Mouse (Mus musculus) embryonic fibroblast, embryonic 13.5 days (primary cell): ENCODE measurements around the gene Ttc30a1. TPM values are rescaled to one million over a fixed set of nuclear protein-coding genes. Genes with fewer than 3 reads are reported as not detected.
"Not testable (repeated sequence)": the region's sequence is repeated elsewhere in the genome, so short reads cannot be mapped to it uniquely, and the experiment has no call there.

ENCODE experiments used
- H3K27ac ChIP-seq: 2 replicates; pipeline ENCODE4 v1.5.1; 2012; ENCODE audit warnings: low read length, control low read depth, inconsistent platforms; ENCODE audit not compliant: insufficient read depth
- H3K4me1 ChIP-seq: 2 replicates; pipeline ENCODE4 v1.6.1; 2011; ENCODE audit warnings: low read length; ENCODE audit not compliant: control insufficient read depth, insufficient read depth
- H3K4me3 ChIP-seq: 2 replicates; pipeline ENCODE4 v1.5.1; 2011; ENCODE audit warnings: mild to moderate bottlenecking, control low read depth, low read length; ENCODE audit not compliant: insufficient read depth
- CTCF ChIP-seq: IDR thresholded peaks from 2 replicates; pipeline ENCODE4 v1.5.1; 2011; ENCODE audit warnings: mild to moderate bottlenecking, control low read depth, low read length, moderate library complexity, borderline replicate concordance; ENCODE audit not compliant: insufficient read depth
- POLR2A ChIP-seq: IDR thresholded peaks from 2 replicates; pipeline ENCODE4 v1.6.1; 2011; ENCODE audit warnings: low read depth, mild to moderate bottlenecking, control low read depth, low read length, moderate library complexity
- polyA plus RNA-seq: library from polyadenylated mRNA; stranded (reverse); fragments of >200 nt; gene quantifications from 2 replicates; pipeline ENCODE4 v1.2.4, GENCODE M21; 2011; ENCODE audit warnings: low read depth; ENCODE audit not compliant: missing spikeins, insufficient read length

Gene Ttc30a1
- 2.7 and 3.1 TPM in 2 replicates for polyA plus RNA-seq

DNA sequence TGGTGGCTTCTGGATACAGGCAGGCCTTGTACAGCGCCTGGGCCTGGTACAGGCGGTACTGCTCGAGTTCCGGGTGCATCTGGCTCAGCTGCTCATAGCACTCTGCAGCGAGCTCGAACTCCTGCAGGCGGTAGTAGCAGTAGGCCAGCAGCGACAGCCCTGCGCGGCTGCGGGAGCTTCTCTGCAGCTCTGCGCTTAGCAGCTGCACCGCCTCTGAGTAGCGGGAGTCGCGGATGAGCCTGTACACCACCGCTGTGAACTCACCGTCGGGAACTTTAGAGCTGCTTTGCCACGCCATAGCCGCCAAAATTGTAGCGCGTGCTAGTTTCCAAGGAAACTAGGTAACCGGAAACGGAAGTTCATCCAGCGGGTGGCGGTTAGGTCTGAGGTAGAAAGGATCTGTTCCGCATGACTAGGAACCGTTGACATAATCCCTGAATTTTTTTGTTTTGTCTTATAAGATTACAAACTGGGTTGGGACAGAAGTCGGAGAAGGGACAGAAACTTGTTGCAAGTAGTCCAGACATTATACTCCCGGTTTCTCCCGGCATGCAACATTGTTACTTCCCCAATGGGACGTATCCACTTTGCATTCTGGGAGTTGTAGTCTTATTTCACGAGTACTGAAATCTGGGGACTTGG, at the start of gene Ttc30a1:
Ttc30a1 (minus strand) TSS at position 528 of the 642 bp plus-strand sequence.
- H3K27ac ChIP-seq, result peak within 1 kb of the TSS; percentile 81; the same call in 1 of the 2 replicates
- peak within 1 kb of the TSS; percentile 56 for H3K4me3 ChIP-seq
- H3K4me1 ChIP-seq, result not testable (repeated sequence)

DNA sequence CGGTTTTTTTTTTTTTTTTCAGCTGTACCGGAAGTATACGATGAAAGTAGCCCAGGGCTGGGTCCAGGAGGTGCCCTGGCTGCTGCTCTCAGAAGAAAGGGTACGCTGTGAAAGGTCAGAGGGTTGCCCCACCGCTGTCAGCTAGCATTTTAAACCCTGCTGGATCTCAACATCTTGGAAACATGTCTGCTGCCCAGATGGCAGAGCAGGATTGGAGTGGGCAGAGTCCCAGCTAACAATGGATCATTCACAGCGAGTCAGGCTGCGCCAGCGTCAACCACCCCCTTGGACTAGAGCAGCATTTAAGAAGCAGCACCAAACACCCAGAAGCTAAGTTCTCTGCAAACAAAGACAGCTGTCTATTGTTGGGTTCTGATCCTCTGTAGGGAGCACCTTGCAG, 48.3 kb upstream of the Ttc30a1 start:
- H3K4me3 ChIP-seq, result no peak overlapping the region
- no peak overlapping the region for H3K27ac ChIP-seq
- H3K4me1 ChIP-seq, result no peaks in the 10 kb centered on the region
- TF ChIP-seq CTCF (no peak), POLR2A (no peak)

DNA sequence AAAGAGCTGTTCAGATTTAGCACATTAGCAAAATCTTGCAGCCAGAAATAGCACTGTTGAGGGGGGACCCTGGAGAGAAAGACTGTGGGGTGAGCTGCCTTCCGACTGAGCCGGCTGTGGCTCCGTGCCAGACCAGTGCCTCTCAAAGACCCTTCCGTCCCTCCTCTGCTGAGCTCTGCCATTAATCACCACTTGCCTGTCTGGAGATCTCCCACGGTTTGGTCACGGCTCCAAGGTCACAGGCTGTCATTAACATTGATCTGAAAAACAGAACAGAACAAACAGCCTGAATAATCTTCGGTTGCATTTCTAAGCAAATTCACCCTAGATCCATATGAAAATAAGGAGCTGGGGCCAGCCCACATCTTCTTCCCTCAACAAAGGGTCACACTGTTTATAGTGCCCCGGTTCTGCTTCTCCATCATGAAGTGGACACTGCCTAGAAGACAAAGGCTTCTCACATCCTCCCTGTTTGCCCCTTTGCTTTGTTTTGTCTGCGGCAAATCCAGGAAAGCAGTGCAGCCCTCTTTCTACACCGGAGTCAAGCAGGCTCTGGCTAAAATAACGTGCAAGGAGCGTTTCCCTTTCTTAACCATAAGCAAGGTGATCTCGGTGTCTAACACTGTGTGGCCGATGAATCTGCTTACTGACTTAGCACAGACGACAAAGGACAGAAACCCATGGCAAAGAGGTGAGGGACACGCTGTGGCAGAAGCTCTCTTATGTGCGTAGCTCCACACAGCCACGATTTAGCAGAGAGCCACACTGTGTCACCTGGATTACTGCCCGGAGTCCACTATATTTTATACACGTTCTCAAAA, 47.5 kb upstream of the Ttc30a1 start:
- Histone ChIP-seq H3K27ac (no peak overlapping the region), H3K4me3 (0 out of 2 replicates have a peak overlapping the region, but pooled peaks have one; percentile 3), H3K4me1 (no peaks in the 10 kb centered on the region)
- TF ChIP-seq POLR2A (no peak), CTCF (no peak)

DNA sequence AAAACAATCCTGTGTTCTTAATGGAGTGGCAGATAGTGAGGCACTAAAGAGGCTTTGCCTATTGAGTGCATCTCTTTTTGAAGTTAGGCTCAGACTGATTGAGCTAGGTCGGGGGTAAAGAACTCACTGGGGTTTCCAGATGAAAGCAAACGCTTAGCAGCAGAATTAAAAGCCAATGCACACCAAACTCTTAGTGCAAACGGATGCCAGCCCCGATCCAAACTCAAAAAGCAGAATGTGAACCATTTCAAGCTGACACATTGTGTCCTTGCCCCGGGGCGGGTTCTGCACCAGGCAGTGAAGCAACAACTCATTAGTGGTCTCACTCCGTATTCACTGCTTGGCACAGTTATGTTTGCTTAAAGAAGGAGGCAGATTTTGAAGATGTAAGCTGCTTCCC, 35.1 kb upstream of the Ttc30a1 start:
- no peak for TF ChIP-seq CTCF
- no peak for TF ChIP-seq POLR2A
- Histone ChIP-seq H3K4me1 (no peaks in the 10 kb centered on the region), H3K27ac (no peak overlapping the region), H3K4me3 (no peak overlapping the region)

DNA sequence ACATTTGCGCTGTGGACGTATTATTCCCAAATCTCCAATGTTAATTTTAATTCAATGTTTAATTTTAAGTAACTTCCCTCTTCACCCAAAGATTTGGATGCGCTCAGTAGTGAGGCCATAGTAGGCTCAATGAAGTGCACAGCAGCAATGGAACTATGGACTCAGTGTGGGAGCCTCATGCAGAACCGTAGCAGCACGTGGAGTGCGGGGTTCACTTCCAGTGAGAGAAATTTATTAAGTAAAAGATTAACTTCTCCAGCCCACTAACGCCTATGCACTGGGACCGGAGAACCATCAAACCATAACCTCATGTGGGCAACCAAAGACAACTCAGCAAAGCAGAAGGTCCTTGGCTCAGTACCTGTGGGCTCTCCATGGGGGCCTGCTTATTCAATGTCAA, 34.4 kb upstream of the Ttc30a1 start:
- Histone ChIP-seq H3K4me1 (no peaks in the 10 kb centered on the region), H3K27ac (no peak overlapping the region), H3K4me3 (no peak overlapping the region)
- TF ChIP-seq POLR2A (no peak), CTCF (no peak)

DNA sequence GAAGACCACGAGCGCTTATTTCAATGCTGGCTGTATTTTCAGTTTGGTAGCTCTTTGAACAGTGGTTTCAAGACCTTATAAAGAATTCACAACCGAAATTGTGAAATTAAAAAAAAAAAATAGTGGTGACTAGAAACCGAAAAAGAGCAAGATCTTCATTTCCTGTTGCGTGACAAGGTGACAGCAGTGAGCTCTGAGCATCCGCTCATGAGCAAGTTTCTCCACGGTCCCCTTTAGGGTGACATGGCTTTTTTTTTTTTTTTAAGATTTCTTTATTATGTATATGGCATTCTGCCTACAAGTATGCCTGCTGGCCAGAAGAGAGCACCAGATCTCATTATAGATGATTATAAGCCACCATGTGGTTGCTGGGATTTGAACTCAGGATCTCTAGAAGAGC, 33.7 kb upstream of the Ttc30a1 start:
- no peak overlapping the region for H3K4me3 ChIP-seq

DNA sequence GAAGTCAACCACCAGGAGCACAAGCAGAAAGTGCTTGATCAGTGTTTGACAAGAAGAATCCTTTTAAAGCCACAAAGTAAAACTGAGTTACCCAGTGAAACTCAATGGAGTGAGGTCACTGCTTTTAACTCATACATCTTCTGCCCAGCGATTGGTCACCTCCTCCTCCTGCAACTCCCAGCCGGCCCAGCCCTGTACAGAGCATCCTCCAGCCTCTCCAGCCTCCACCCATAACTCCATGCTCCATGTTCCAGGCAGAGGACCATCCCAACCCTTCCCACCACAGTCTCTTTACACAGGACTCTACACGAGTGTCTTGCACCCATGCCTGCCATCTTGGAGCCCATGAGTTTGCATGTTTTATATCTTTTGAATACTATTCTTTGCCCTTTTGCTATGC, 32.9 kb upstream of the Ttc30a1 start:
- H3K27ac ChIP-seq, result no peak overlapping the region
- H3K4me3 ChIP-seq, result no peak overlapping the region
- no peaks in the 10 kb centered on the region for H3K4me1 ChIP-seq
- TF ChIP-seq POLR2A, result no peak
- TF ChIP-seq CTCF, result no peak

More for the DNA sequence above, 33.7 kb upstream of the Ttc30a1 start:
- H3K4me1 ChIP-seq, result no peaks in the 10 kb centered on the region
- TF ChIP-seq CTCF (no peak), POLR2A (no peak)
- H3K27ac ChIP-seq, result no peak overlapping the region

DNA sequence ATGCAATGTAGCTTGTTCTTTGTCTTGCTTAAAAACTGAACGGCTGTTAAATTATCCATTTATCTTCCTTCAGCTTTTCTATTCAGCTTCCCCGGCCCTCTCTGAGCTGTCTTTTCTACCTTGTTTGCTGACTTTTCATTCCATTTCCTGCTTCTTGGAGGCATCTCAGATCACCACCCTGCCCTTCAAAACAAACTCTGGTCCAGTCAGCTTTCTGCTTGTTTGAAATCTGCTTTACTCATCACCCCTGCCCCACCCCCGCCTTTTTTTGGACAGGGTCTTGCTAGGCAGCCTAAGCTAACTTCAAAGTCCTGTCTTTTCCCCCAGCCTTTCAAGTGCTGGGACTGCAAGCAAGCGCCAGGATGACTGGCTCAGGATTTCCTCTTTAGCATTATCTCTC, 24.4 kb upstream of the Ttc30a1 start:
- Histone ChIP-seq H3K4me1 (no peaks in the 10 kb centered on the region), H3K27ac (no peak overlapping the region), H3K4me3 (no peak overlapping the region)
- no peak for TF ChIP-seq CTCF

DNA sequence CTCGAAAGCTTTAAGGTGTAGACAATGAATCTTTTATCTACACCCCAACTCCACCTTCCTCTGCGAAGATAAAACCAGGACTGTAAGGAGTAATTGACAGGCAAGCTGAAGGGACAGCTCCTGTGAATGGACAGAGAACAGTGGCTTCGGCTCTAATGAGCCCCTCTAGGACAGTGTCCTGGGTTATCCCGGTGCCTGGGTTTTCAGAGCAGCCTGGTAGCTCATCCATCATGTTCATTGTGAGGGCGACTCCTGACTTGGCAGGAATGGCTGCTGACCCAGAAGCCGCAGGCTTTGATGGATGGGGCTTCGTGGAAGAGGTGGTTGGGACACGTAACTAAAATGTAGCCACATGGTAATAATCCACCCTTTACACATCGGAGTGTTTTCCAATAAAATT, 21.1 kb upstream of the Ttc30a1 start:
- Histone ChIP-seq H3K27ac (no peak overlapping the region), H3K4me1 (no peaks in the 10 kb centered on the region), H3K4me3 (no peak overlapping the region)
- TF ChIP-seq CTCF, result no peak

DNA sequence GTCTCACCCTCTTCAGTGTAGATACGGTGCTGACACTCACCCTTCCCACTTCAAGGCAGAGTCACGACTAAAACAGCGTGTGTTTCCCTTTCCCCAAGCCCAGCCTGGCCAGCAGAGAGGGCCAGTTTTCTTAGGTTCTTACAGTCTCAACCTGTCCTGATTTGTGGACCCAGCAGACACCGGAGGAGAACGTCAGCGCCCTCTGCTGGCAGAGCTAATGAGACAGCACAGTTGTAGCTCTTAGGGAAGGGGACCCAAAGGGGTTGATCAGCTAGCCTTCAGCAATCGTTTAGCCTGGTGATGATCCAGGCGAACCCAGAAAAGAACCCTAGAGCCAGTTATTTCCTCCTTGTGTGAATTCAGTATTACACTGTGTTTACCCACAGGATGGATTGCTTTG, 19.6 kb upstream of the Ttc30a1 start:
- TF ChIP-seq POLR2A, result no peak
- TF ChIP-seq CTCF, result peak; percentile 65; the same call in 1 of the 2 replicates
- H3K4me3 ChIP-seq, result no peak overlapping the region
- H3K4me1 ChIP-seq, result no peaks in the 10 kb centered on the region
- no peak overlapping the region for H3K27ac ChIP-seq
